Comparison of ENCODE assay signal across 9 mouse cellular contexts in genomic region chrX:159697030-159697454, GRCm38 (mm10).
A peak's percentile ranks its signal among the peaks of the same experiment; 100 is the strongest.
DNase-seq lines count a peak whose midpoint lies in the region; ATAC-seq and TF ChIP-seq lines count a peak whose summit lies in the region.
"Had no signal": no experiment of that assay in that cellular context is flagged by ENCODE, and none has a peak within 500 bp of the region (broad histone marks: within the 10 kb centered on the region; RNA-seq: fewer than 3 reads in every experiment).

No protein-coding gene starts in this region.

- no peaks in the 10 kb centered on the region for H3K36me3 ChIP-seq in heart, adult 2 months (ENCODE audit: control insufficient read depth, insufficient read depth, low read length)
- H3K36me3 ChIP-seq in embryonic facial prominence, embryonic 15.5 days: no peaks in the 10 kb centered on the region
- H3K36me3 ChIP-seq in kidney, postnatal 0 days (ENCODE audit: insufficient read depth, low read length): no peaks in the 10 kb centered on the region
- H3K36me3 ChIP-seq in stomach, embryonic 15.5 days: no peaks in the 10 kb centered on the region
- no peaks in the 10 kb centered on the region for H3K36me3 ChIP-seq in forebrain, embryonic 12.5 days (replicated peaks)
- H3K36me3 ChIP-seq: neural tube, embryonic 12.5 days had no signal

- TF ChIP-seq CTCF in heart, adult 2 months (IDR thresholded peaks at IDR 0.05): no peak
- TF ChIP-seq CTCF in kidney, postnatal 0 days (IDR thresholded peaks at IDR 0.05; ENCODE audit: low read depth): no peak
- no peak for TF ChIP-seq CTCF in cerebellum, adult 2 months (IDR thresholded peaks at IDR 0.05; ENCODE audit: borderline replicate concordance, insufficient read depth, low read depth, low read length)

- WGBS in heart, adult 2 months: 43% methylated on average over 4 of the region's 4 CpGs
- WGBS in embryonic facial prominence, embryonic 15.5 days: 14% methylated on average over 4 of the region's 4 CpGs
- 35% methylated on average over 4 of the region's 4 CpGs for WGBS in kidney, postnatal 0 days
- WGBS in stomach, embryonic 15.5 days: 31% methylated on average over 4 of the region's 4 CpGs
- 30% methylated on average over 4 of the region's 4 CpGs for WGBS in forebrain, embryonic 12.5 days
- 10% methylated on average over 4 of the region's 4 CpGs for WGBS in cerebellum, adult 2 months

- peaks cover 2% of the 10 kb centered on the region for H3K4me1 ChIP-seq in heart, adult 2 months (ENCODE audit: control insufficient read depth, insufficient read depth, low read length)
- H3K4me1 ChIP-seq in embryonic facial prominence, embryonic 15.5 days: no peaks in the 10 kb centered on the region
- H3K4me1 ChIP-seq in kidney, postnatal 0 days (replicated peaks; ENCODE audit: insufficient read depth, low read length): no peaks in the 10 kb centered on the region
- H3K4me1 ChIP-seq in stomach, embryonic 15.5 days: no peaks in the 10 kb centered on the region
- H3K4me1 ChIP-seq in forebrain, embryonic 12.5 days: no peaks in the 10 kb centered on the region
- no peaks in the 10 kb centered on the region for H3K4me1 ChIP-seq in cerebellum, adult 2 months (ENCODE audit: control insufficient read depth, insufficient read depth, low read length)
- H3K4me1 ChIP-seq: neural tube, embryonic 12.5 days had no signal

- no peaks in the 10 kb centered on the region for H3K27me3 ChIP-seq in heart, adult 2 months (ENCODE audit: control insufficient read depth, insufficient read depth, low read length)
- H3K27me3 ChIP-seq in embryonic facial prominence, embryonic 15.5 days: no peaks in the 10 kb centered on the region; the same call in 1 of the 2 replicates
- no peaks in the 10 kb centered on the region for H3K27me3 ChIP-seq in kidney, postnatal 0 days (ENCODE audit: insufficient read depth, low read length)
- H3K27me3 ChIP-seq in stomach, embryonic 15.5 days (replicated peaks): no peaks in the 10 kb centered on the region
- peaks cover 17% of the 10 kb centered on the region for H3K27me3 ChIP-seq in forebrain, embryonic 12.5 days
- H3K27me3 ChIP-seq in cerebellum, adult 2 months (ENCODE audit: control insufficient read depth, insufficient read depth, low read length): no peaks in the 10 kb centered on the region
- H3K27me3 ChIP-seq: neural tube, embryonic 12.5 days had no signal

- intact Hi-C loops in heart, adult 2 months (cut with DNase I): no loop called here
- intact Hi-C loops in heart, postnatal 25 days (cut with DNase I): no loop called here

- no peak overlapping the region for H3K27ac ChIP-seq in heart, adult 2 months
- H3K27ac ChIP-seq in embryonic facial prominence, embryonic 15.5 days (replicated peaks): no peak overlapping the region
- H3K27ac ChIP-seq in kidney, postnatal 0 days: no peak overlapping the region; the same call in 1 of the 2 replicates
- H3K27ac ChIP-seq in stomach, embryonic 15.5 days: no peak overlapping the region
- H3K27ac ChIP-seq in forebrain, embryonic 12.5 days: no peak overlapping the region
- no peak overlapping the region for H3K27ac ChIP-seq in cerebellum, adult 2 months (ENCODE audit: insufficient read depth, low read length)
- H3K27ac ChIP-seq: neural tube, embryonic 12.5 days had no signal

- H3K9me3 ChIP-seq in embryonic facial prominence, embryonic 15.5 days (replicated peaks): no peaks in the 10 kb centered on the region
- H3K9me3 ChIP-seq in kidney, postnatal 0 days (replicated peaks; ENCODE audit: low read length): no peaks in the 10 kb centered on the region
- H3K9me3 ChIP-seq in stomach, embryonic 15.5 days: no peaks in the 10 kb centered on the region
- no peaks in the 10 kb centered on the region for H3K9me3 ChIP-seq in forebrain, embryonic 12.5 days
- H3K9me3 ChIP-seq: neural tube, embryonic 12.5 days had no signal

- ATAC-seq in embryonic facial prominence, embryonic 15.5 days (ENCODE audit: insufficient number of reproducible peaks, low FRiP score, low TSS enrichment, low read depth): 0 out of 2 replicates have a peak, but pooled peaks have one; percentile 47
- peak; percentile 69 for ATAC-seq in kidney, postnatal 0 days (replicated peaks; ENCODE audit: low FRiP score, low read depth)
- ATAC-seq in stomach, embryonic 15.5 days (ENCODE audit: insufficient read depth, low FRiP score, low read depth): peak; percentile 39; the same call in 1 of the 2 replicates
- no peak for ATAC-seq in forebrain, embryonic 12.5 days (ENCODE audit: low FRiP score)

- H3K79me2 ChIP-seq in heart, adult 2 months (replicated peaks; ENCODE audit: control insufficient read depth, insufficient read depth, low read length): no peaks in the 10 kb centered on the region

- TF ChIP-seq EP300 in heart, adult 2 months (IDR thresholded peaks at IDR 0.05; ENCODE audit: insufficient read depth, low read depth, low read length): no peak

- peak; percentile 35 to 48 for DNase-seq in heart, adult 2 months
- no peak for DNase-seq in heart, postnatal 25 days (ENCODE audit: low spot score)
- DNase-seq in kidney, postnatal 0 days (ENCODE audit: low spot score): peak; percentile 54
- DNase-seq in cerebellum, adult 2 months: no peak
- DNase-seq in lung, postnatal 14 days: no peak

- H3K9ac ChIP-seq in heart, adult 2 months (ENCODE audit: low read depth, low read length): no peak overlapping the region
- H3K9ac ChIP-seq in embryonic facial prominence, embryonic 15.5 days: no peak overlapping the region
- no peak overlapping the region for H3K9ac ChIP-seq in kidney, postnatal 0 days (ENCODE audit: low read depth, low read length)
- H3K9ac ChIP-seq in stomach, embryonic 15.5 days: no peak overlapping the region
- H3K9ac ChIP-seq in forebrain, embryonic 12.5 days: no peak overlapping the region
- H3K9ac ChIP-seq: neural tube, embryonic 12.5 days had no signal

- no peak overlapping the region for H3K4me3 ChIP-seq in heart, adult 2 months
- H3K4me3 ChIP-seq in embryonic facial prominence, embryonic 15.5 days (replicated peaks): no peak overlapping the region
- no peak overlapping the region for H3K4me3 ChIP-seq in kidney, postnatal 0 days (replicated peaks; ENCODE audit: low read depth, low read length)
- no peak overlapping the region for H3K4me3 ChIP-seq in stomach, embryonic 15.5 days (replicated peaks)
- H3K4me3 ChIP-seq in forebrain, embryonic 12.5 days (replicated peaks): no peak overlapping the region
- H3K4me3 ChIP-seq in cerebellum, adult 2 months (replicated peaks; ENCODE audit: insufficient read depth, low read depth, low read length): no peak overlapping the region
- H3K4me3 ChIP-seq: neural tube, embryonic 12.5 days had no signal

- H3K4me2 ChIP-seq in embryonic facial prominence, embryonic 15.5 days (replicated peaks): no peak overlapping the region
- no peak overlapping the region for H3K4me2 ChIP-seq in kidney, postnatal 0 days (ENCODE audit: low read length)
- H3K4me2 ChIP-seq in stomach, embryonic 15.5 days: no peak overlapping the region
- H3K4me2 ChIP-seq in forebrain, embryonic 12.5 days: no peak overlapping the region
- H3K4me2 ChIP-seq: neural tube, embryonic 12.5 days had no signal

- TF ChIP-seq POLR2A in heart, adult 2 months (IDR thresholded peaks at IDR 0.05; ENCODE audit: insufficient read depth, low read depth, low read length): no peak
- no peak for TF ChIP-seq POLR2A in cerebellum, adult 2 months (IDR thresholded peaks at IDR 0.05; ENCODE audit: borderline replicate concordance, insufficient read depth, low read length)

Comparison
In these comparisons a context has a peak if more than half of its experiments do, and no peak if none do; other contexts are left out.
1. DNase-seq: peak in heart, adult 2 months (2 of 2) and kidney, postnatal 0 days (single experiment); none in heart, postnatal 25 days (single experiment), cerebellum, adult 2 months (0 of 2) and lung, postnatal 14 days (single experiment).